Mouse (Mus musculus) embryonic facial prominence, embryonic 13.5 days (tissue): ENCODE data around the gene Gfpt2. TPM values are rescaled to one million over a fixed set of nuclear protein-coding genes. Genes with fewer than 3 reads are reported as not detected.

Source experiments
- ATAC-seq: fragments of 200-750 bp; cut with Nextera tagmentation; 2 replicates; pipeline ENCODE4 v1.8.0; 2017; ENCODE audit warnings: low read depth; ENCODE audit not compliant: insufficient number of reproducible peaks, insufficient read depth, low FRiP score, low TSS enrichment
- H3K27ac ChIP-seq: fragments of 300-500 bp; sonication (generic); 2 replicates; pipeline ENCODE4 v1.5.1; 2015; ENCODE audit warnings: moderate library complexity, mild to moderate bottlenecking, inconsistent platforms
- H3K27me3 ChIP-seq: fragments of 300-500 bp; sonication (generic); 2 replicates; pipeline ENCODE4 v1.6.1; 2015; ENCODE audit warnings: mild to moderate bottlenecking, inconsistent platforms
- H3K36me3 ChIP-seq: fragments of 300-500 bp; sonication (generic); 2 replicates; pipeline ENCODE4 v1.6.1; 2015; ENCODE audit warnings: mild to moderate bottlenecking, inconsistent platforms
- H3K4me1 ChIP-seq: fragments of 300-500 bp; sonication (generic); 2 replicates; pipeline ENCODE4 v1.6.1; 2015; ENCODE audit warnings: inconsistent platforms
- H3K4me2 ChIP-seq: fragments of 300-500 bp; sonication (generic); 2 replicates; pipeline ENCODE4 v1.6.1; 2015; ENCODE audit warnings: moderate library complexity, mild to moderate bottlenecking, inconsistent platforms
- H3K4me3 ChIP-seq: fragments of 300-500 bp; sonication (generic); 2 replicates; pipeline ENCODE4 v1.5.1; 2015; ENCODE audit warnings: mild to moderate bottlenecking, inconsistent platforms
- H3K9ac ChIP-seq: fragments of 300-500 bp; sonication (generic); 2 replicates; pipeline ENCODE4 v1.6.1; 2015; ENCODE audit warnings: mild to moderate bottlenecking, inconsistent platforms
- H3K9me3 ChIP-seq: fragments of 300-500 bp; sonication (generic); 2 replicates; pipeline ENCODE4 v1.6.1; 2016; ENCODE audit warnings: inconsistent platforms
- WGBS: fragments of 180-500 bp; shearing (Covaris S2); methylation state at CpG from one replicate; pipeline ENCODE4 v1.1.7; 2015; ENCODE audit warnings: mixed read lengths; 5-methylcytosine and 5-hydroxymethylcytosine counted together
- microRNA-seq: library from miRNA; unstranded; fragments of <30 nt; microRNA quantifications from one replicate; pipeline ENCODE4, GENCODE M21; 2016
- polyA plus RNA-seq: library from polyadenylated mRNA; unstranded; fragments of >200 nt; fragmentation: Nextera tagmentation; extraction: Ambion mirVana; gene quantifications from 2 replicates; pipeline ENCODE4 v1.2.1, GENCODE M21; 2015

Gfpt2 gene
- polyA plus RNA-seq, 1 experiment from 2014 or later = 27.1 TPM

GRCm38 (mm10) chr11:49867320-49867719, 73.3 kb downstream of the Gfpt2 start:
- Histone ChIP-seq H3K36me3 (peaks cover 43% of the 10 kb centered on the region), H3K9me3 (no peaks in the 10 kb centered on the region), H3K9ac (no peak overlapping the region), H3K4me3 (no peak overlapping the region), H3K27me3 (no peaks in the 10 kb centered on the region), H3K4me2 (no peak overlapping the region), H3K4me1 (no peaks in the 10 kb centered on the region), H3K27ac (no peak overlapping the region)
- WGBS = 81% methylated on average over 5 of the region's 5 CpGs
- no peak for ATAC-seq

GRCm38 (mm10) chr11:49869762-49870161, 75.8 kb downstream of the Gfpt2 start:
- H3K27me3 ChIP-seq = no peaks in the 10 kb centered on the region
- H3K27ac ChIP-seq = no peak overlapping the region
- H3K9ac ChIP-seq = no peak overlapping the region
- H3K36me3 ChIP-seq = peaks cover 52% of the 10 kb centered on the region
- H3K4me1 ChIP-seq = no peaks in the 10 kb centered on the region
- no peaks in the 10 kb centered on the region for H3K9me3 ChIP-seq
- H3K4me3 ChIP-seq = no peak overlapping the region
- no peak overlapping the region for H3K4me2 ChIP-seq
- ATAC-seq = no peak

GRCm38 (mm10) chr11:49871914-49872313, 77.9 kb downstream of the Gfpt2 start:
- Histone ChIP-seq H3K4me3 (no peak overlapping the region), H3K36me3 (peaks cover 56% of the 10 kb centered on the region), H3K4me2 (no peak overlapping the region), H3K27me3 (no peaks in the 10 kb centered on the region), H3K4me1 (no peaks in the 10 kb centered on the region), H3K27ac (no peak overlapping the region), H3K9me3 (no peaks in the 10 kb centered on the region), H3K9ac (no peak overlapping the region)
- no peak for ATAC-seq
- 60% methylated on average over 6 of the region's 6 CpGs for WGBS

GRCm38 (mm10) chr11:49872779-49873178, 78.8 kb downstream of the Gfpt2 start:
- Histone ChIP-seq H3K27ac (no peak overlapping the region), H3K4me3 (no peak overlapping the region), H3K4me2 (no peak overlapping the region), H3K36me3 (peaks cover 55% of the 10 kb centered on the region), H3K9me3 (no peaks in the 10 kb centered on the region), H3K27me3 (no peaks in the 10 kb centered on the region), H3K9ac (no peak overlapping the region), H3K4me1 (peaks cover 4% of the 10 kb centered on the region; the same call in 1 of the 2 replicates)
- 89% methylated on average over 6 of the region's 6 CpGs for WGBS
- ATAC-seq = no peak

GRCm38 (mm10) chr11:49876948-49877817, 83.2 kb downstream of the Gfpt2 start:
- H3K4me2 ChIP-seq = no peak overlapping the region
- no peak for ATAC-seq
- H3K4me1 ChIP-seq = peaks cover 4% of the 10 kb centered on the region; the same call in 1 of the 2 replicates
- no peaks in the 10 kb centered on the region for H3K9me3 ChIP-seq
- H3K9ac ChIP-seq = no peak overlapping the region
- no peak overlapping the region for H3K27ac ChIP-seq
- H3K4me3 ChIP-seq = no peak overlapping the region
- peaks cover 56% of the 10 kb centered on the region for H3K36me3 ChIP-seq
- WGBS = 84% methylated on average over 8 of the region's 8 CpGs
- H3K27me3 ChIP-seq = no peaks in the 10 kb centered on the region

GRCm38 (mm10) chr11:49879950-49880642, 86.1 kb downstream of the Gfpt2 start:
- 92% methylated on average over 3 of the region's 3 CpGs for WGBS
- H3K9ac ChIP-seq = no peak overlapping the region
- peaks cover 52% of the 10 kb centered on the region for H3K36me3 ChIP-seq
- H3K27ac ChIP-seq = no peak overlapping the region
- H3K4me1 ChIP-seq = peaks cover 4% of the 10 kb centered on the region; the same call in 1 of the 2 replicates
- H3K9me3 ChIP-seq = no peaks in the 10 kb centered on the region
- H3K27me3 ChIP-seq = no peaks in the 10 kb centered on the region
- no peak overlapping the region for H3K4me3 ChIP-seq
- H3K4me2 ChIP-seq = no peak overlapping the region
- no peak for ATAC-seq

GRCm38 (mm10) chr11:49883394-49883793, 89.4 kb downstream of the Gfpt2 start:
- Histone ChIP-seq H3K4me2 (no peak overlapping the region), H3K9me3 (no peaks in the 10 kb centered on the region), H3K27ac (no peak overlapping the region), H3K4me1 (no peaks in the 10 kb centered on the region), H3K9ac (no peak overlapping the region), H3K27me3 (no peaks in the 10 kb centered on the region), H3K4me3 (no peak overlapping the region), H3K36me3 (peaks cover 51% of the 10 kb centered on the region)
- WGBS = 84% methylated on average over 3 of the region's 3 CpGs
- ATAC-seq = no peak

Small RNA genes lying within 50 kb of the gene (microRNA-seq; reads per million reads assigned to microRNA genes)
- gene Gm23813 = not detected

Other genes with a start within 250 kb of the Gfpt2 start
- gene Olfr1380, start 237.3 kb upstream of the Gfpt2 start, polyA plus RNA-seq = not detected in 2 replicates
- gene Flt4, start 184.9 kb upstream of the Gfpt2 start, polyA plus RNA-seq = 4.1 and 4.5 TPM in 2 replicates
- not detected in 2 replicates for gene Scgb3a1, start 130.6 kb upstream of the Gfpt2 start, polyA plus RNA-seq
- 69.2 and 70.0 TPM in 2 replicates for gene Cnot6, start 81.5 kb upstream of the Gfpt2 start, polyA plus RNA-seq
- gene Mapk9, start 52.6 kb downstream of the Gfpt2 start, polyA plus RNA-seq = 28.8 and 31.8 TPM in 2 replicates
- gene Rasgef1c, start 107.7 kb downstream of the Gfpt2 start, polyA plus RNA-seq = 0.11 and 0.24 TPM in 2 replicates
- gene Rnf130, start 231.2 kb downstream of the Gfpt2 start, polyA plus RNA-seq = 75.4 and 91.9 TPM in 2 replicates